In genomic region chr2:30445312-30445711, GRCm38 (mm10) we compare ENCODE assay signal across 9 mouse cellular contexts. TPM values are rescaled to one million over a fixed set of nuclear protein-coding genes. Genes with fewer than 3 reads are reported as not detected.
DNase-seq lines count a peak whose midpoint lies in the region; ATAC-seq lines count a peak whose summit lies in the region.
"Had no signal": no experiment of that assay in that cellular context is flagged by ENCODE, and none has a peak within 500 bp of the region (broad histone marks: within the 10 kb centered on the region; RNA-seq: fewer than 3 reads in every experiment).

No protein-coding gene starts in this region.

- H3K4me2 ChIP-seq in forebrain, embryonic 13.5 days: no peak overlapping the region
- no peak overlapping the region for H3K4me2 ChIP-seq in forebrain, embryonic 16.5 days (ENCODE audit: low read length)
- no peak overlapping the region for H3K4me2 ChIP-seq in liver, embryonic 13.5 days

- DNase-seq in heart, postnatal 4 days: peak; percentile 58
- no peak for DNase-seq in liver, embryonic 13.5 days
- no peak for DNase-seq in cerebellum, adult 18-20 months
- DNase-seq in gastrocnemius, postnatal 4 days (ENCODE audit: low spot score in 2 of 2): no peak
- no peak for DNase-seq in spleen, postnatal 14 days (ENCODE audit: low spot score in 2 of 2)

- ATAC-seq in forebrain, embryonic 13.5 days: no peak
- ATAC-seq in forebrain, embryonic 16.5 days: no peak
- ATAC-seq in liver, embryonic 13.5 days (ENCODE audit: low read depth): peak; percentile 40

- no peak overlapping the region for H3K4me3 ChIP-seq in forebrain, embryonic 13.5 days
- H3K4me3 ChIP-seq in forebrain, embryonic 16.5 days (replicated peaks; ENCODE audit: low read length): no peak overlapping the region
- H3K4me3 ChIP-seq in brown adipose tissue, adult 24 weeks (ENCODE audit: insufficient read depth, low read depth, low read length): no peak overlapping the region
- H3K4me3 ChIP-seq in liver, embryonic 13.5 days (replicated peaks): no peak overlapping the region

- peaks cover 36% of the 10 kb centered on the region for H3K4me1 ChIP-seq in forebrain, embryonic 13.5 days
- H3K4me1 ChIP-seq in forebrain, embryonic 16.5 days (replicated peaks; ENCODE audit: control insufficient read depth, insufficient read depth, low read length): peaks cover 28% of the 10 kb centered on the region
- H3K4me1 ChIP-seq in brown adipose tissue, adult 24 weeks (ENCODE audit: control insufficient read depth, insufficient read depth, insufficient read length, low read length): peaks cover 64% of the 10 kb centered on the region
- H3K4me1 ChIP-seq in liver, embryonic 13.5 days (replicated peaks): peaks cover 55% of the 10 kb centered on the region

- 49% methylated on average over 2 of the region's 2 CpGs for WGBS in forebrain, embryonic 13.5 days
- 47% methylated on average over 2 of the region's 2 CpGs for WGBS in forebrain, embryonic 16.5 days
- WGBS in liver, embryonic 13.5 days (ENCODE audit: insufficient replicate concordance): 87% methylated on average over 2 of the region's 2 CpGs

- H3K36me3 ChIP-seq in forebrain, embryonic 13.5 days (ENCODE audit: poor library complexity, severe bottlenecking): peaks cover 69% of the 10 kb centered on the region
- no peaks in the 10 kb centered on the region for H3K36me3 ChIP-seq in forebrain, embryonic 16.5 days (ENCODE audit: control insufficient read depth, insufficient read depth)
- peaks cover 99% of the 10 kb centered on the region for H3K36me3 ChIP-seq in liver, embryonic 13.5 days

- H3K27me3 ChIP-seq in forebrain, embryonic 13.5 days: no peaks in the 10 kb centered on the region
- H3K27me3 ChIP-seq in forebrain, embryonic 16.5 days (replicated peaks; ENCODE audit: control insufficient read depth, insufficient read depth, low read length): no peaks in the 10 kb centered on the region
- H3K27me3 ChIP-seq in liver, embryonic 13.5 days: no peaks in the 10 kb centered on the region

- H3K9me3 ChIP-seq in forebrain, embryonic 13.5 days (replicated peaks): no peaks in the 10 kb centered on the region
- H3K9me3 ChIP-seq in forebrain, embryonic 16.5 days (ENCODE audit: control insufficient read depth, low read length): no peaks in the 10 kb centered on the region
- peaks cover 8% of the 10 kb centered on the region; the same call in 1 of the 2 replicates for H3K9me3 ChIP-seq in liver, embryonic 13.5 days (replicated peaks)

- H3K27ac ChIP-seq in forebrain, embryonic 13.5 days: no peak overlapping the region
- no peak overlapping the region for H3K27ac ChIP-seq in forebrain, embryonic 16.5 days (ENCODE audit: low read length)
- H3K27ac ChIP-seq in brown adipose tissue, adult 24 weeks (replicated peaks; ENCODE audit: low read depth, low read length): peak overlapping the region; percentile 94
- peak overlapping the region; percentile 68 for H3K27ac ChIP-seq in liver, embryonic 13.5 days

- H3K9ac ChIP-seq in forebrain, embryonic 13.5 days: peak overlapping the region; percentile 34; the same call in 1 of the 2 replicates
- no peak overlapping the region for H3K9ac ChIP-seq in forebrain, embryonic 16.5 days (replicated peaks; ENCODE audit: low read depth, low read length)
- H3K9ac ChIP-seq in liver, embryonic 13.5 days: no peak overlapping the region

RNA-seq across cellular contexts. Expression of gene Ier5l, which starts 28.7 kb away (rescaled TPM):
- polyA plus RNA-seq in forebrain, embryonic 13.5 days (2015; fragmentation: Nextera tagmentation; extraction: Ambion mirVana): 1.7 and 2.6 TPM in 2 replicates
- polyA plus RNA-seq in forebrain, embryonic 16.5 days (2015; fragmentation: Nextera tagmentation; extraction: Ambion mirVana): 1.5 and 1.8 TPM in 2 replicates
- 2.5 and 3.5 TPM in 2 replicates for polyA plus RNA-seq in brown adipose tissue, adult 24 weeks (2012; ENCODE audit: insufficient read depth, insufficient read length, missing spikeins)
- 10 to 100 TPM; 10.7 to 12.1 TPM for total RNA-seq in heart, postnatal 4 days (2021)
- polyA plus RNA-seq in liver, embryonic 13.5 days (2015; fragmentation: Nextera tagmentation; extraction: Ambion mirVana): 0.12 and 0.13 TPM in 2 replicates
- total RNA-seq in gastrocnemius, postnatal 4 days (2021): 1 to 10 TPM; 8.2 to 8.9 TPM
- total RNA-seq: G1E had no signal
- polyA plus RNA-seq: G1E had no signal

RNA-seq across cellular contexts. Expression of gene Ptpa, which starts 29.5 kb away (rescaled TPM):
- 126 and 141 TPM in 2 replicates for polyA plus RNA-seq in forebrain, embryonic 13.5 days (2015; fragmentation: Nextera tagmentation; extraction: Ambion mirVana)
- polyA plus RNA-seq in forebrain, embryonic 16.5 days (2015; fragmentation: Nextera tagmentation; extraction: Ambion mirVana): 146 and 163 TPM in 2 replicates
- 83.8 and 94.3 TPM in 2 replicates for polyA plus RNA-seq in brown adipose tissue, adult 24 weeks (2012; ENCODE audit: insufficient read depth, insufficient read length, missing spikeins)
- 100 to 1,000 TPM; 139 TPM for total RNA-seq in heart, postnatal 4 days (2021)
- 142 and 147 TPM in 2 replicates for polyA plus RNA-seq in liver, embryonic 13.5 days (2015; fragmentation: Nextera tagmentation; extraction: Ambion mirVana)
- total RNA-seq in gastrocnemius, postnatal 4 days (2021): 100 to 1,000 TPM; 122 to 132 TPM

RNA-seq across cellular contexts. Expression of gene Crat, which starts 29.7 kb away (rescaled TPM):
- polyA plus RNA-seq in forebrain, embryonic 13.5 days (2015; fragmentation: Nextera tagmentation; extraction: Ambion mirVana): 16.3 and 21.0 TPM in 2 replicates
- polyA plus RNA-seq in forebrain, embryonic 16.5 days (2015; fragmentation: Nextera tagmentation; extraction: Ambion mirVana): 21.3 and 21.4 TPM in 2 replicates
- polyA plus RNA-seq in brown adipose tissue, adult 24 weeks (2012; ENCODE audit: insufficient read depth, insufficient read length, missing spikeins): 378 and 560 TPM in 2 replicates
- 100 to 1,000 TPM; 379 to 401 TPM for total RNA-seq in heart, postnatal 4 days (2021)
- polyA plus RNA-seq in liver, embryonic 13.5 days (2015; fragmentation: Nextera tagmentation; extraction: Ambion mirVana): 20.5 and 23.9 TPM in 2 replicates
- total RNA-seq in gastrocnemius, postnatal 4 days (2021): 100 to 1,000 TPM; 229 to 241 TPM

RNA-seq across cellular contexts. Expression of gene Dolpp1, which starts 53.3 kb away (rescaled TPM):
- polyA plus RNA-seq in forebrain, embryonic 13.5 days (2015; fragmentation: Nextera tagmentation; extraction: Ambion mirVana): 53.0 and 56.7 TPM in 2 replicates
- polyA plus RNA-seq in forebrain, embryonic 16.5 days (2015; fragmentation: Nextera tagmentation; extraction: Ambion mirVana): 59.3 and 66.5 TPM in 2 replicates
- polyA plus RNA-seq in brown adipose tissue, adult 24 weeks (2012; ENCODE audit: insufficient read depth, insufficient read length, missing spikeins): 10.4 and 13.8 TPM in 2 replicates
- 10 to 100 TPM; 14.2 to 14.6 TPM for total RNA-seq in heart, postnatal 4 days (2021)
- polyA plus RNA-seq in liver, embryonic 13.5 days (2015; fragmentation: Nextera tagmentation; extraction: Ambion mirVana): 20.3 and 21.3 TPM in 2 replicates
- 10 to 100 TPM; 18.3 to 21.1 TPM for total RNA-seq in gastrocnemius, postnatal 4 days (2021)

Comparison
In these comparisons a context has a peak if more than half of its experiments do, and no peak if none do; other contexts are left out.
1. H3K27ac ChIP-seq: peak in brown adipose tissue, adult 24 weeks (single experiment) and liver, embryonic 13.5 days (single experiment); none in forebrain, embryonic 13.5 days (single experiment) and forebrain, embryonic 16.5 days (single experiment).
2. RNA of gene Crat, which starts 29.7 kb away (polyA plus RNA-seq): 378 to 560 TPM in brown adipose tissue, adult 24 weeks; 21.3 to 21.4 TPM in forebrain, embryonic 16.5 days, 20.5 to 23.9 TPM in liver, embryonic 13.5 days and 16.3 to 21.0 TPM in forebrain, embryonic 13.5 days; every median in the first group is over 10 times any median in the second.